Mouse (Mus musculus) left cerebral cortex, postnatal 25 days (tissue): ENCODE measurements around the gene Etfb. TPM values are rescaled to one million over a fixed set of nuclear protein-coding genes. Genes with fewer than 3 reads are reported as not detected.

Experiments
- DNase-seq, 2 experiments: peaks; one replicate each; pipeline ENCODE4 v3.0.0; 2022; ENCODE audit warnings: low spot score in 2 of 2, mixed read lengths in 1 of 2
- intact Hi-C: fragments of 180-260 bp; cut with DNase I; formaldehyde crosslinking; loops from one replicate; pipeline ENCODE4 v1.15.1; 2025
- microRNA-seq, 2 experiments: library from miRNA; unstranded; fragments of <30 nt; microRNA quantifications; one replicate each; pipeline ENCODE4 v1.2.0; 2022
- total RNA-seq, 2 experiments: library from RNA; stranded (reverse); gene quantifications; 2 replicates each; pipeline ENCODE4 v1.2.3; 2021

Gene Etfb
- total RNA-seq, 2 experiments from 2014 or later = 52.2 to 59.1 TPM

DNA sequence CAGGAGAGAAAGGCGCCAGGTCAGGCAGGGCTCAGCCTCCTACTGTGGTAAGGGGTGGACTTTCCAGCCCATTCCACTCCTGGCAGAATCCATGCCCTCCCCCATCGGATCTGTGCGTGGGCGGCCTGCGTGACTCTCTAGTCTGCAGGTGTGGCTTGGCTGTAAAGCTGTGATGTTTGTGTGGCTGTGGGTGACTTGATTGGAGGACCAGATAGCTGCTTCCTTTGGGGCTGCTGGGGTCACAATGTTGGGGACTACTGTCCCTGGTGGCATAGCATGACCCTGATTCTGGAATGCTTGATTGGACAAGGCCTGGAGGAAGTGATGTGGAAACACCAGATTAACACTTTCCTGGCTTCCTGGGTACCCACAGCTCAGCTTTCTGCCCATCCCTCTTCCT lies 44.8 kb downstream of the Etfb start:
- DNase-seq = peak; percentile 52 to 73
- intact Hi-C loops = no loop called here

DNA sequence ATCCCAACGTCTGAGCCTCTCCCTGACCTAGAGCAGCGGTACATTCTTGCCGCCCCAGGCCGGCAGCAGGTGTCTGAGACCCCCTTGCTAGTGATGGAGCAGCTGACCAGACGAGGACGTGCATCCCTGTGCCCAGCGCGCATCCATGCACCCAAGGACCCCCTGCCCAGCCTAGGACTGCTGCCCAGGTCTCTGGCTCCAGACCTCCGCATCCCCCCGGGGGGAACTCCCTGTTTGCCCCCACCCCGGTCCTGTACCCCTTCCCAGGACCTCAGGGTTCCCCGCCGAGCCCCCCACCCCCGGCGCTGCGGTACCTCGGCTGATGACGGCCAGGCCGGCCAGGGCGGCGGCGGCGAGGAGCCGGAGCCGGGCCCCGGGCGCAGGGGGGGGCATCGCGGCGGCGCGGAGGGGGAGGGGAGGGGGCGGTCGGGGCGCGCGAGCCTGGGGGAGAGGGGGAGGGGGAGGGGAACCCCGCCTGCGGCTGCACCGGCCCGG lies 45.8 kb downstream of the Etfb start, which contains the start of gene Iglon5:
Iglon5 (minus strand) TSS at position 445 of the 495 bp plus-strand sequence.
- intact Hi-C loops = loop anchor here (10.0 kb wide), 1 partner anchor 175 kb away; the partner anchor contains the start of gene Zfp715
- DNase-seq = no peak

DNA sequence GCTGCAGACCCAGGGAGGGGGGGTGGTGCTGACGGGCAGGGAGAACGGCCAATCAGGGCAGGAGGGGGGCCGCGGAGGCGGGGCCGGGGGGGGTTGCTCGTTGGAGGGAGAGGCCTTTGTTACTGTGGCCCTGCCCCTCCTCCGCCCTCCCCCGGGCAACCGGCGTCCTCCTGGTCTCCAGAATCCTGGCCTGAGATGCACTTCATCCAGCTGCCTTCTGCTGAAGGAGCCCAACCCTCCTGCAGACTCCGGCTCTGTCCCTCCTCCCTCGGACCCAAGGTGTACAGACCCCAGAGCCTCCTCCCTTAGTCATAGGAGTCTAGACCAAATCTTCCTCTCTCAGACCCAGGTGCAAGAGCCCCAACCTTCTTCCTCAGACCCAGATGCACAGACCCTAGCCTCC lies 46.3 kb downstream of the Etfb start:
- intact Hi-C loops = loop anchor here (10.0 kb wide), 1 partner anchor 175 kb away; the partner anchor contains the start of gene Zfp715
- DNase-seq = peak; percentile 61 to 87

DNA sequence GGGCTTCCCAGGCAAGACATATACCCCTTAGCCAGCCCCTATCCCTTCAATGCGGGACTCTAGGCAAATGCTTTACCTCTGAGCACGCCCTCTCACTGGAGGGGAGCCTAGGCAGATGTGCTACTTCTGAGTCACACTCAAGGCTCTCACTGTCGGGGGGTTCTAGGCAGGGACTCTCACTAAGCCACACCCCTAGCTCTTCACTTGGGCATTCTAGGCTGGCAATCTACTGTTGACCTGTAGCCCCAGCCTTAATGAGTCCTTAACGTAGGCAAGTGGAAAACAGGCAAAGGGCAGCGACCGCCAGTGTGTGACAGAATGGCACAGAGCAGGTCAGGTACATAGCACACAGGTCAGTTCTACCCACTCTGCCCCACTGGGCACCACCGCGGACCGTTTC lies 47.0 kb downstream of the Etfb start:
- intact Hi-C loops = loop anchor here (10.0 kb wide), 1 partner anchor 176 kb away; the partner anchor contains the start of gene Zfp715
- no peak for DNase-seq

DNA sequence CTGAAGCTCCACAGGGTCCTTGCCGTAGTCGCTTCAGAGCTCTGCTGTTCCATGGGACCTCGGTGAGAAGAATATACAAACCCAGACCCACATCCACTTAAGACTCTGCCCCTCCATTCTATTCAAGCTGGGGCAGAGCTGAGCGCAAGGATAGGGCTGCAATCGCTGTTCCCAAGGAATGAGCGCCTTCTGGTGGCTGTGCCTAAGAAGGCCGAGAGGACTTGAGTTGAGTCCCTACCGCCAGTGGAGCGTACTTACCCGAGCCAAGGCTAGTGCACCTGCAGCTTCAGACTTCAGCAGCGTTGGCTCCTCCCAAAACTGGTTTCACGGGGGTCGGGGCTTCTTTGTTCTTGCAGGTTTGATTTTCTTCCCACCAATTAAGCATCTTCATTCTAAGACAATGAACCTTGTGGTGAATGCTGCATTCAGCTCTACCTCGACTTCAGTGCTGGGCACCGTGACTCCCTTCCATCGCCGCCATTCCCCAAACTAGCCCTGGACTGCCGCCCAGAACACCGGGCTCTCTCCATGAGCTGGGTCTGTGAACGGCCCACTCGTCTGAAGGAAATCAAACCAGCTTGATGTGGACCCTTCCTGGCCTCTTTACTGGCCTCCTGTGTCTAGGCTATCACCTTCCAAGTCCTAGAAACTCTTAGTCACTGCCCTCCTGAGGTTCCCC lies 51.6 kb downstream of the Etfb start:
- intact Hi-C loops = loop anchor here (1.0 to 10.0 kb wide), 4 partner anchors 25 to 212 kb away; partner anchors contain the start of gene Zfp715
- peak; percentile 65 to 85 for DNase-seq

Small RNAs within 50 kb of the gene (microRNA-seq; reads per million reads assigned to microRNA genes)
- 0 to 2.0 reads per million in 2 experiments for gene Mir7051

Other genes starting within 250 kb of the Etfb start
- gene Zfp715, start 130.8 kb upstream of the Etfb start, total RNA-seq = 10 to 100 TPM; 21.0 to 21.9 TPM
- under 1 TPM; 0.34 to 0.44 TPM for gene Siglecf, start 92.7 kb upstream of the Etfb start, total RNA-seq
- gene Siglecg, start 35.9 kb upstream of the Etfb start, total RNA-seq = under 1 TPM in 1 of 2 experiments, not detected in 1; 0.69 TPM
- not detected for gene Lim2, start 16.4 kb upstream of the Etfb start, total RNA-seq
- gene Nkg7, start 7.0 kb upstream of the Etfb start, total RNA-seq = not detected
- gene Cldnd2, start 3.3 kb upstream of the Etfb start, total RNA-seq = not detected
- gene Gm45233, start within 50 bp of the Etfb start, total RNA-seq = under 1 TPM in 1 of 2 experiments, not detected in 1; 0.53 TPM
- 1 to 10 TPM; 2.0 to 2.8 TPM for gene Vsig10l, start 19.1 kb downstream of the Etfb start, total RNA-seq
- gene Iglon5, start 46.0 kb downstream of the Etfb start, total RNA-seq = 10 to 100 TPM; 28.4 to 28.9 TPM
- not detected for gene 4931406B18Rik, start 61.9 kb downstream of the Etfb start, total RNA-seq
- 1 to 10 TPM; 4.4 to 5.1 TPM for gene Cd33, start 100.3 kb downstream of the Etfb start, total RNA-seq
- gene Zfp658, start 118.2 kb downstream of the Etfb start, total RNA-seq = 1 to 10 TPM; 3.8 to 4.7 TPM
- 10 to 100 TPM; 15.0 to 17.1 TPM for gene Zfp719, start 135.5 kb downstream of the Etfb start, total RNA-seq
- gene Zfp819, start 163.1 kb downstream of the Etfb start, total RNA-seq = under 1 TPM in 1 of 2 experiments, not detected in 1; 0.37 TPM
- gene Ceacam18, start 190.6 kb downstream of the Etfb start, total RNA-seq = not detected
- 1 to 10 TPM; 1.1 to 1.3 TPM for gene Siglece, start 216.1 kb downstream of the Etfb start, total RNA-seq
- gene Ctu1, start 227.9 kb downstream of the Etfb start, total RNA-seq = 1 to 10 TPM; 7.5 to 8.7 TPM
- not detected for gene Klk14, start 246.3 kb downstream of the Etfb start, total RNA-seq